Mouse (Mus musculus): ENCODE data around the gene Fam173a. TPM values are rescaled to one million over a fixed set of nuclear protein-coding genes. Genes with fewer than 3 reads are reported as not detected.
"Not testable (repeated sequence)": the region's sequence is repeated elsewhere in the genome, so short reads cannot be mapped to it uniquely, and the experiment has no call there.

Gene Fam173a
- polyA plus RNA-seq, 1 experiment from 2014 or later = 101 TPM

DNA sequence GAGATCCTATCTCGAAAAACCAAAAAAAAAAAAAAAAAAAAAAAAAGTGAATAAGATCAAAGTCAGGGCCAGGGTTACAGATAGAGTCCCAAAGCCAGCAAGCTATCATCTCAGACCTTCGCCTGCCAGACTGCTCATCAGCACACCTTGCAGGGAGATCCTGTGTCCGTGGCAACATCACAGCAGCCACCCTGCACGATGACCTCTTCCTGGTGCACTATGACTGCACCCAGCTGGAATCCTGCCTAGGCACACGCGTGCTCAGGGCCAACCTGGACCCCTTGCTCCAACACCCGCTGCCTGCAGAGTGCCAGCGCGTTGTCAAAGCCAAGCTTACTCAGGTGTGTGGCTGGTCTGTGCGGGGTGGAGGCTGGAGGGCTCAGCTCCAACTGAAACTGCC is 48.4 kb downstream of the Fam173a start:
- WGBS = 80% methylated on average over 10 of the region's 10 CpGs
- Histone ChIP-seq H3K9ac (no peak overlapping the region), H3K4me1 (no peaks in the 10 kb centered on the region), H3K27me3 (no peaks in the 10 kb centered on the region), H3K9me3 (replicated peaks) (no peaks in the 10 kb centered on the region), H3K4me3 (replicated peaks) (no peak overlapping the region), H3K36me3 (no peaks in the 10 kb centered on the region), H3K4me2 (no peak overlapping the region), H3K27ac (no peak overlapping the region)
- no peak for ATAC-seq (replicated peaks; ENCODE audit: low FRiP score)

DNA sequence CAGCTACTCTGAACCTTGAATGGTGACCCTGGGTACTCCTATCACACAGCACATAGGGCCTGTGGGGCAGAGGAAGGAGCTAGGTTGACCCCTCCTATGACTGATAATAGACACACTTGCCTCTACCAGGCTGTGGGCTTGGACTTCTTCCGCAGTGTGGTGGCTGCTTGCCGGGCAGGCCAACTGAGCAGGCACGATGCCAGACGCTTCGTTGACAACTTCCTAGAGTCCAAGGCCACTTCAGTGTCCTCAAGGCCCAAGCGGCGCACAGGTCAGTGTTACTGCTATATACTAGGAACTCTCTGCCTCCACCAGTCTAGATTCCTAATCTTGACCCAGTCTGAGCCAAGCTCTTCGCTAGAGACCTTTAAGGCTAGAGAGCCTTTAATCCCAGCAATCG is 48.9 kb downstream of the Fam173a start:
- no peaks in the 10 kb centered on the region for H3K27me3 ChIP-seq
- H3K27ac ChIP-seq = no peak overlapping the region
- H3K36me3 ChIP-seq = no peaks in the 10 kb centered on the region
- 90% methylated on average over 9 of the region's 9 CpGs for WGBS
- H3K4me1 ChIP-seq = no peaks in the 10 kb centered on the region
- H3K4me2 ChIP-seq = no peak overlapping the region
- no peaks in the 10 kb centered on the region for H3K9me3 ChIP-seq (replicated peaks)
- no peak for ATAC-seq (replicated peaks; ENCODE audit: low FRiP score)
- H3K9ac ChIP-seq = no peak overlapping the region
- H3K4me3 ChIP-seq (replicated peaks) = no peak overlapping the region

GRCm38 (mm10) chr17:25741471-25741870 is 51.2 kb downstream of the Fam173a start:
- H3K9ac ChIP-seq; H3K4me2 ChIP-seq; ATAC-seq (replicated peaks; ENCODE audit: low FRiP score); H3K4me1 ChIP-seq; H3K36me3 ChIP-seq; H3K27ac ChIP-seq; H3K4me3 ChIP-seq (replicated peaks); H3K9me3 ChIP-seq (replicated peaks); H3K27me3 ChIP-seq: not testable (repeated sequence)
- WGBS = 78% methylated on average over 12 of the region's 12 CpGs

Small RNA genes within 50 kb of the gene (microRNA-seq; reads per million reads assigned to microRNA genes)
- gene Gm25083 (not detected), gene Mir3082 (not detected), gene Mir6966 (not detected)

Other genes starting within 250 kb of the Fam173a start
- 5.1 and 5.9 TPM in 2 replicates for gene Sox8, start 222.2 kb downstream of the Fam173a start, polyA plus RNA-seq (2015; fragmentation: Nextera tagmentation; extraction: Ambion mirVana)
- 30.9 and 32.1 TPM in 2 replicates for gene Lmf1, start 213.8 kb downstream of the Fam173a start, polyA plus RNA-seq (2015; fragmentation: Nextera tagmentation; extraction: Ambion mirVana)
- 0.99 and 1.1 TPM in 2 replicates for gene Gng13, start 75.7 kb downstream of the Fam173a start, polyA plus RNA-seq (2015; fragmentation: Nextera tagmentation; extraction: Ambion mirVana)
- 31.0 and 38.4 TPM in 2 replicates for gene Chtf18, start 65.5 kb downstream of the Fam173a start, polyA plus RNA-seq (2015; fragmentation: Nextera tagmentation; extraction: Ambion mirVana)
- 19.3 and 20.7 TPM in 2 replicates for gene Rpusd1, start 65.2 kb downstream of the Fam173a start, polyA plus RNA-seq (2015; fragmentation: Nextera tagmentation; extraction: Ambion mirVana)
- 0.08 TPM in 1 of 2 replicates, not detected in the other for gene Mslnl, start 56.9 kb downstream of the Fam173a start, polyA plus RNA-seq (2015; fragmentation: Nextera tagmentation; extraction: Ambion mirVana)
- 5.6 and 6.3 TPM in 2 replicates for gene Msln, start 38.5 kb downstream of the Fam173a start, polyA plus RNA-seq (2015; fragmentation: Nextera tagmentation; extraction: Ambion mirVana)
- gene Narfl, start 19.1 kb downstream of the Fam173a start, polyA plus RNA-seq (2015; fragmentation: Nextera tagmentation; extraction: Ambion mirVana) = 30.6 and 31.8 TPM in 2 replicates
- gene Haghl, start 7.2 kb downstream of the Fam173a start, polyA plus RNA-seq (2015; fragmentation: Nextera tagmentation; extraction: Ambion mirVana) = 63.0 and 74.8 TPM in 2 replicates
- gene Ccdc78, start 6.3 kb downstream of the Fam173a start, polyA plus RNA-seq (2015; fragmentation: Nextera tagmentation; extraction: Ambion mirVana) = 0.23 and 0.29 TPM in 2 replicates
- not detected in 2 replicates for gene AC134908.4, start 2.8 kb upstream of the Fam173a start, polyA plus RNA-seq (2015; fragmentation: Nextera tagmentation; extraction: Ambion mirVana)
- gene Metrn, start 4.2 kb upstream of the Fam173a start, polyA plus RNA-seq (2015; fragmentation: Nextera tagmentation; extraction: Ambion mirVana) = 53.5 and 58.5 TPM in 2 replicates
- 1.5 and 2.2 TPM in 2 replicates for gene Fbxl16, start 16.2 kb upstream of the Fam173a start, polyA plus RNA-seq (2015; fragmentation: Nextera tagmentation; extraction: Ambion mirVana)
- gene Wdr24, start 30.7 kb upstream of the Fam173a start, polyA plus RNA-seq (2015; fragmentation: Nextera tagmentation; extraction: Ambion mirVana) = 28.1 and 31.8 TPM in 2 replicates
- gene Jmjd8, start 36.0 kb upstream of the Fam173a start, polyA plus RNA-seq (2015; fragmentation: Nextera tagmentation; extraction: Ambion mirVana) = 56.2 and 61.4 TPM in 2 replicates
- 336 and 362 TPM in 2 replicates for gene Stub1, start 40.5 kb upstream of the Fam173a start, polyA plus RNA-seq (2015; fragmentation: Nextera tagmentation; extraction: Ambion mirVana)
- gene Rhbdl1, start 44.4 kb upstream of the Fam173a start, polyA plus RNA-seq (2015; fragmentation: Nextera tagmentation; extraction: Ambion mirVana) = 2.8 and 3.8 TPM in 2 replicates
- 1.8 and 3.0 TPM in 2 replicates for gene Gm20683, start 48.9 kb upstream of the Fam173a start, polyA plus RNA-seq (2015; fragmentation: Nextera tagmentation; extraction: Ambion mirVana)
- 26.8 and 29.0 TPM in 2 replicates for gene Rhot2, start 52.0 kb upstream of the Fam173a start, polyA plus RNA-seq (2015; fragmentation: Nextera tagmentation; extraction: Ambion mirVana)
- gene Wdr90, start 68.6 kb upstream of the Fam173a start, polyA plus RNA-seq (2015; fragmentation: Nextera tagmentation; extraction: Ambion mirVana) = 31.2 and 35.6 TPM in 2 replicates
- 54.9 and 55.1 TPM in 2 replicates for gene Mcrip2, start 75.9 kb upstream of the Fam173a start, polyA plus RNA-seq (2015; fragmentation: Nextera tagmentation; extraction: Ambion mirVana)
- gene Mettl26, start 82.2 kb upstream of the Fam173a start, polyA plus RNA-seq (2015; fragmentation: Nextera tagmentation; extraction: Ambion mirVana) = 78.7 and 81.5 TPM in 2 replicates
- 0.49 and 0.56 TPM in 2 replicates for gene Wfikkn1, start 88.0 kb upstream of the Fam173a start, polyA plus RNA-seq (2015; fragmentation: Nextera tagmentation; extraction: Ambion mirVana)
- 27.8 and 30.9 TPM in 2 replicates for gene Rab40c, start 126.8 kb upstream of the Fam173a start, polyA plus RNA-seq (2015; fragmentation: Nextera tagmentation; extraction: Ambion mirVana)
- 72.2 and 76.4 TPM in 2 replicates for gene Pigq, start 152.0 kb upstream of the Fam173a start, polyA plus RNA-seq (2015; fragmentation: Nextera tagmentation; extraction: Ambion mirVana)
- gene Nhlrc4, start 152.1 kb upstream of the Fam173a start, polyA plus RNA-seq (2015; fragmentation: Nextera tagmentation; extraction: Ambion mirVana) = 1.5 TPM in 2 replicates
- gene A930017K11Rik, start 159.7 kb upstream of the Fam173a start, polyA plus RNA-seq (2015; fragmentation: Nextera tagmentation; extraction: Ambion mirVana) = 5.4 and 5.7 TPM in 2 replicates
- gene Capn15, start 192.9 kb upstream of the Fam173a start, polyA plus RNA-seq (2015; fragmentation: Nextera tagmentation; extraction: Ambion mirVana) = 22.7 and 31.6 TPM in 2 replicates